Mouse (Mus musculus): Measurements from ENCODE around the gene Prkrip1.

- no peak for TF ChIP-seq CTCF (IDR thresholded peaks at IDR 0.05; ENCODE audit: low read depth)
- TF ChIP-seq EP300 (optimal IDR thresholded peaks at IDR 0.05), result no peak
These were observed 24.9 kb downstream of the Prkrip1 start for GRCm38 (mm10) chr5:136173606-136174463.
